Mouse (Mus musculus): ENCODE measurements around the gene Cip2a. TPM values are rescaled to one million over a fixed set of nuclear protein-coding genes. Genes with fewer than 3 reads are reported as not detected.

Cip2a gene
- 3.6 TPM for polyA plus RNA-seq (2015; fragmentation: Illumina TruSeq; extraction: RNeasy Lipid Tissue Mini Kit (QIAGEN cat#74804); ENCODE audit: low read depth, low replicate concordance)

GRCm38 (mm10) chr16:48993559-48994342, at the start of gene Cip2a, which contains the start of gene Dzip3:
Gene Cip2a, plus strand, starts transcription at chr16:48994185.
Gene Dzip3, minus strand, starts transcription at chr16:48994165.

GRCm38 (mm10) chr16:49057186-49057585, 63.2 kb downstream of the Cip2a start, which contains the start of gene Myh15:
Gene Myh15, plus strand, starts transcription at chr16:49057486.

Other genes starting within 250 kb of the Cip2a start
- gene Trat1, start 222.2 kb upstream of the Cip2a start, polyA plus RNA-seq (2015; fragmentation: Illumina TruSeq; extraction: RNeasy Lipid Tissue Mini Kit (QIAGEN cat#74804); ENCODE audit: low read depth, low replicate concordance), result 0.12 TPM
- not detected for gene Retnlb, start 177.3 kb upstream of the Cip2a start, polyA plus RNA-seq (2015; fragmentation: Illumina TruSeq; extraction: RNeasy Lipid Tissue Mini Kit (QIAGEN cat#74804); ENCODE audit: low read depth, low replicate concordance)
- gene Retnla, start 151.6 kb upstream of the Cip2a start, polyA plus RNA-seq (2015; fragmentation: Illumina TruSeq; extraction: RNeasy Lipid Tissue Mini Kit (QIAGEN cat#74804); ENCODE audit: low read depth, low replicate concordance), result not detected
- not detected for gene Retnlg, start 121.6 kb upstream of the Cip2a start, polyA plus RNA-seq (2015; fragmentation: Illumina TruSeq; extraction: RNeasy Lipid Tissue Mini Kit (QIAGEN cat#74804); ENCODE audit: low read depth, low replicate concordance)
- gene Dzip3, start within 50 bp of the Cip2a start, polyA plus RNA-seq (2015; fragmentation: Illumina TruSeq; extraction: RNeasy Lipid Tissue Mini Kit (QIAGEN cat#74804); ENCODE audit: low read depth, low replicate concordance), result 78.1 TPM
- gene Myh15, start 63.3 kb downstream of the Cip2a start, polyA plus RNA-seq (2015; fragmentation: Illumina TruSeq; extraction: RNeasy Lipid Tissue Mini Kit (QIAGEN cat#74804); ENCODE audit: low read depth, low replicate concordance), result 0.71 TPM

All from brain, adult 10 weeks (tissue).